Mouse (Mus musculus) lung, adult 2 months (tissue): Measurements from ENCODE around the gene Cdc20b. TPM values are rescaled to one million over a fixed set of nuclear protein-coding genes. Genes with fewer than 3 reads are reported as not detected.
"Not testable (repeated sequence)": the region's sequence is repeated elsewhere in the genome, so short reads cannot be mapped to it uniquely, and the experiment has no call there.

Experiments used
- DNase-seq: peaks from one replicate; pipeline ENCODE4 v3.0.0; 2022
- H3K4me1 ChIP-seq: fragments of 200-500 bp; 2 replicates; pipeline ENCODE4 v1.6.1; 2011; ENCODE audit warnings: low read length; ENCODE audit not compliant: control insufficient read depth, insufficient read depth
- H3K4me3 ChIP-seq: fragments of 200-500 bp; replicated peaks from 2 replicates; pipeline ENCODE3; 2011; ENCODE audit warnings: low read depth, mild to moderate bottlenecking, control low read depth, low read length; ENCODE audit errors: extremely low read depth
- CTCF ChIP-seq: fragments of 200-500 bp; IDR thresholded peaks from 2 replicates; pipeline ENCODE4 v1.5.1; 2011; ENCODE audit warnings: mild to moderate bottlenecking, low read length, control low read depth; ENCODE audit not compliant: insufficient read depth
- POLR2A ChIP-seq: fragments of 200-500 bp; IDR thresholded peaks from 2 replicates; pipeline ENCODE4 v1.6.1; 2011; ENCODE audit warnings: low read depth, mild to moderate bottlenecking, control low read depth, low read length, borderline replicate concordance; ENCODE audit errors: extremely low read depth
- WGBS: fragments of 180-500 bp; shearing (Covaris S2); methylation state at CpG from one replicate; pipeline ENCODE4 v1.1.7; 2018; 5-methylcytosine and 5-hydroxymethylcytosine counted together
- polyA plus RNA-seq: library from polyadenylated mRNA; depleted of rRNA; stranded (reverse); fragments of >200 nt; gene quantifications from 2 replicates; pipeline ENCODE4 v1.2.3, GENCODE M21; 2012

The Cdc20b gene
- polyA plus RNA-seq, 1 experiment, result 0.27 TPM

DNA sequence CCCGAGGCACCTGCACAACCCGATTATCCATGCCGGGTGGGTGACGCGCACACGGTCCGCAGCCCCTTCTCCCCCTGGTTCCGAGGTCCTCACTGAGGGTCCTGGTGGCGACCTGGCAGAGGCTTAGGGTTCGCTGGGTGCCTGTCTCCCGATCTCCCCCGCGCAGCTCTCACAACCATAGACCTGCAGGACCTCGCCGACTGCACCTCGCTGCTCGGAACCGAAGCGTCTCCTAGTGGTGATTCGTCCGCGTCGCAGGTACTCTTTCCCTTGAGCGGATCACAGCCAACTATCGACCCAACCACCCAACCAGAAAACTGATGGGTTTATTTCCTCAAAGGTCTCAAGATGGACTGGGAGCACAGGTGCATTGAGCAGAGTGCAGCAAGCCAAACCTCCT is 40.7 kb upstream of the Cdc20b start:
- DNase-seq, result peak; percentile 57
- H3K4me3 ChIP-seq, result no peak overlapping the region
- WGBS, result 1% methylated on average over 25 of the region's 25 CpGs
- H3K4me1 ChIP-seq, result peaks cover 10% of the 10 kb centered on the region; the same call in 1 of the 2 replicates
- TF ChIP-seq CTCF (peak; percentile 72), POLR2A (no peak)

DNA sequence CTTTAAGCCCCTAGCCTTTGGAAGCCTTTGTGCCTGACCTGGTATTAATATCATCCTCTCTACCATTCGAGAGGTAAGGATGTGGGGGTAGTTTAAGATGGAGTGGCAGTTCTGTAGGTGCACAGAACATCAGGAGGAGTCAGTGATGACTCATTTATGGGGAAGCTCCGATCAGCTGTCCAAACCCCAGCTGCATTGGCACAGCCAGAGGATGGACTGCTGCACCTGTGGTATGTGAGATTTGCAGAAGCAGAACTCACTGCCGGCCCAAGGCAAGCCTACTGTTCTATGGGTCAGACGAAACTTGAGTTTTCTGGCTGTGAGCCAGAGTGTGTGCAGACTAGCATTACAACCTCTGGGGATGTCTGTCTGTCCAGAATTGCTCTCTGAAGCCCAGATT is 38.5 kb upstream of the Cdc20b start:
- 0 out of 2 replicates have a peak, but pooled peaks cover 4% of the 10 kb centered on the region for H3K4me1 ChIP-seq
- no peak for TF ChIP-seq CTCF
- no peak for TF ChIP-seq POLR2A
- WGBS, result 42% methylated on average over 4 of the region's 4 CpGs
- no peak for DNase-seq
- no peak overlapping the region for H3K4me3 ChIP-seq

DNA sequence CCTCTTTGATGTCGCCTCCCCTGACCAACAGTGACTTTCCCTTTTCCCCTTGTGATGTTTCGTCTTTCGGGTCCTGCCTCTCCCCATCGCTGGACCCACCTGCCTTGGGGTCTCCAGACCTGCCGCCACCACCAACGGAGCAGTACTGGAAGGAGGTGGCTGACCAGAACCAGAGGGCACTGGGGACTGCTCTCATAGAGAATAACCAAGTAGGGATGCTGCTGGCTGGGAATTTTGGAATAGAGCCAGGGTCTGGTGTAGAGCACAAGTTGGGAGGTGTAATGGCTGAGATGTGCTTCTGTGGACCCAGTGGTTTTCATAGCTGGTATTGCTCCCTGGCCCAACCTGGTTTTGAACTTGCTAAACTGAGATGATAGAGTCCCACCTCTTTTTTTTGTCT is 37.5 kb upstream of the Cdc20b start:
- no peak for DNase-seq
- Histone ChIP-seq H3K4me3 (no peak overlapping the region), H3K4me1 (0 out of 2 replicates have a peak, but pooled peaks cover 4% of the 10 kb centered on the region)
- 76% methylated on average over 6 of the region's 6 CpGs for WGBS
- TF ChIP-seq CTCF (no peak), POLR2A (no peak)

DNA sequence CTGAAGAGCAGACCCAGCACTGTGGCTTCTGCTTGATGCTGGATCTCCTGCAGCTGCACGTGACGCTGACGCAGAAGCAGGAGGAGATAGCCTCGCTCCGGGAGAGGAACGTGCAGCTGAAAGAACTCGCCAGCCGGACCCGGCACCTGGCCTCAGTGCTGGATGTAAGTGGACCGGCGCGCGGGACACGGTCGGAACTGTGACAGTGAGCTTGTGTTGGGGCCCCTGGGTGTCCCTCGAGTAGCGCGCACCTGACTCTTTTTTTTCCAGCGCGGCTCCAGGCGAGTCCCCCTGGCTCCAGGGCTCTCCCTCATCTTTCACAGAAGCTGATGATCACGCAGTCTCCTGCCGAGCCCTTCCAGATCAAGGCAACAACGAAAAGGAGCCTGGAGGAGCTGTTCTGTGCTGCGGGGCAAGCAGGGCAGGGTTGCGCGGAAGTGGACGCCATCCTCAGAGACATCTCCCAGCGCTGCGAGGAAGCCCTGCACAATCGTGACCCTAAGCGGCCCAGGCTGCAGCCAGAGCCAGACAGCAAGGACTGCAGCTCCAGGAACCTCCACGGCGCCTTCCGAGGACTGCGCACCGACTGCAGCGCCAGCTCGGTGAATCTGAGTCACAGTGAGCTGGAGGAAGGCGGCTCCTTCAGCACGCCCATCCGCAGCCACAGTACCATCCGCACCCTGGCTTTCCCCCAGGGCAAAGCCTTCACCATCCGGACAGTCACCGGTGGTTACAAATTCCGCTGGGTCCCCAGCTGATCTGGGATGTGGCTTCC is 36.3 kb upstream of the Cdc20b start:
- H3K4me3 ChIP-seq, result peak overlapping the region; percentile 0
- H3K4me1 ChIP-seq, result 0 out of 2 replicates have a peak, but pooled peaks cover 4% of the 10 kb centered on the region
- under 1% methylated on average over 46 of the region's 46 CpGs for WGBS
- TF ChIP-seq POLR2A (peak; percentile 14; the same call in 1 of the 2 replicates), CTCF (no peak)
- peak; percentile 31 for DNase-seq

DNA sequence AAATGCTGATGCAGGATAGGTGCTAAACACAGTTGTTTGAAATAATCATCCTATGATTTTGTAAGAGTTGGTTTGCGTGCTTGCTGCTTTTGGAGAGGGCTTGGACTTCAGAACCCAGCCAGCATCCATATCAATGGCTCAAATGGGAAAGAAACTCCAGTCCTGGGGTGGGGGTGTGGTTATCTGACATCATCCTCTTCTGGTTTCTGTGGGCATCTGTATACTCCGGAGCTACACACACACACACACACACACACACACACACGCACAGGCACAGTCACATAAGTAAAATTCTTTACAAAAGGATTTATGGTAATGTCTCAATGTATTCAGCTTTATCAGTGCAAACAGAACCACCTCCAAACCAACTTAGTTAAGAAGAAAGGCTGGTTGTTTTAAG is 34.8 kb upstream of the Cdc20b start:
- DNase-seq, result no peak
- 69% methylated on average over 3 of the region's 3 CpGs for WGBS
- Histone ChIP-seq H3K4me3 (no peak overlapping the region), H3K4me1 (no peaks in the 10 kb centered on the region)
- no peak for TF ChIP-seq CTCF
- no peak for TF ChIP-seq POLR2A

DNA sequence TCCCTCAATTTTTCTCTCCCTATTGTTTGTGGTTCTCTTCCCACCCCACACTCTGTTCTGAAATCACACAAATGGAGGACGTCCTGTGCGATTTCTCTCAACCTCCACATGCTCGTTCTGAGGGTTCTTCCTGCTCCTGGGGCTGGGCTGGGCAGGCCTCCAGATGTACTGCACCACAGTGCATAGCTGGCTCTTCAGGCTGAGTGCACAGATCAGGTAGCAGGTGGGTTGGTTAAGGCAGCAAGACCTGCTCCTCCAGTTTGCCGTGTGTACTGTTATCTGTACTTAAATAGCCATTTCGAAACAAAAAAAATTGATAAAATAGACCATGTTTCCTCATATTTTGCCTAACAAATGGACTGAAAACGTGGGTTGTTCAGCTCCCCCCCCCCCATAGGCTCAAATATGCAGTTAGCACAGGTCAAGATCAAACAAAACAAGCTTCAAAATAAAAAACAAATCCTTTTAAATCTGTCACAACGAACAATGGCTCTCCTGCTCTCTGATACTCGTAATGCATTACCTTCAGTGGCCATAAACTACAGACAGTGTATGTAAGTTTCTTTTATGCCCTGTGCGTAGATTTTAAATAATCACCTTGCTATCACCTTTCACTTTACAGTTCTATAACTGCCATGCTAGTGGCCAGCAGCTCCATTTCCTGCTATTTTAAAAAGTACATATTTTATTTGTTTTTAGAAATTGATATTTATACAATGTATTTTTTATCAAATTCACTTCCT is 34.2 kb upstream of the Cdc20b start:
- no peak for TF ChIP-seq CTCF
- Histone ChIP-seq H3K4me3 (no peak overlapping the region), H3K4me1 (no peaks in the 10 kb centered on the region)
- peak; percentile 45 for DNase-seq
- WGBS, result 52% methylated on average over 9 of the region's 9 CpGs

DNA sequence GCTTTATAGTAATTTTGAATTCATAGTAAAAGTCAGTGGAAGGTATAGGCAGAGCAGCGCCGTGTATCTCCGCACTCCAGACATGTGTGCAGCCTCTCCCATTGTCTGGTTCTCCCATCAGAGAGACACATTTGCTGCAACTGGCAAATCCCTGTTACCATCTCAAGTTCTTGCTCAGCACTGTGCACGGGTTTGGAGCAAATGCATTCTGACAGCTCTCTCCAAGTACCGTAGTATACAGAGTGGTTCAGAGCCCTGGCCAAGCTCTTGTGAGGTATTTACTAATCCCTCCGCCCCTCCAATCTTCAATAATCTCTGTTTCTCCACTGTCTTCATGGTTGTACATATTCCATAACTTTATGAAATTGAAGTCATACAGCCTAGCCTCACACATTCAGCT is 22.2 kb upstream of the Cdc20b start:
- 55% methylated on average over 6 of the region's 6 CpGs for WGBS
- H3K4me3 ChIP-seq, result peak overlapping the region; percentile 90
- no peak for TF ChIP-seq CTCF
- no peak for TF ChIP-seq POLR2A

DNA sequence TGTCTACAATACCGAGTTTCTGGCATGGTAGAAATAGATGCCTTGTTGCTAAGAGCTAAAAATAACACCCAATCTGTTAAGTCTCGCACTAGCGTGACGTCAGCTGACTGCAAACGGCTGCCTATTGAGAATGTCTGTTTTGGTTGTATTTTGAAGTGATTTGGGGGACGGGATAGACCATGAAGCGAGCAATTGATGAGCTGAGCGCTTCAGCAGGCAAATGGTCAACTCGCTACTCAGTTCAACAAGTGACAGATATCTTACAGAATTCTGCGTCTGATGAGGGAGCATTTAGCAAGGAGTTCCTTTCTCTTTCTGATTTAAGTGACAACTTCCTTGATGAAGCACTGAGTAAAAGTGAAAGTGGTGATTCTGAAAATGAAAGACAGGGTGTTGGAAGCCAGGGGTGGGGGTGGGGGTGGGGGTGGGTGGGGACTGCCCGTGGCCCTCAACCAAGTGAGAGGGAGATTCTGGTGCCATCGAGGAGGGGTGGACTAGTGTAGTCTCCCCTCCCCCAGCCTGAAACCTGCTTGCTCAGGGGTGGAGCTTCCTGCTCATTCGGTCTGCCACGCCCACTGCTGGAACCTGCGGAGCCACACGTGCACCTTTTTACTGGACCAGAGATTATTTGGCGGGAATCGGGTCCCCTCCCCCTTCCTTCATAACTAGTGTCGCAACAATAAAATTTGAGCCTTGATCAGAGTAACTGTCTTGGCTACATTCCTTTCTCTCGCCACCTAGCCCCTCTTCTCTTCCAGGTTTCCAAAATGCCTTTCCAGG is 21.5 kb upstream of the Cdc20b start:
- not testable (repeated sequence) for DNase-seq, H3K4me1 ChIP-seq
- H3K4me3 ChIP-seq, result peak overlapping the region; percentile 90
- WGBS, result 16% methylated on average over 20 of the region's 20 CpGs

More for the DNA sequence above, 22.2 kb upstream of the Cdc20b start:
- DNase-seq, result no peak
- H3K4me1 ChIP-seq, result no peaks in the 10 kb centered on the region; the same call in none of the 2 replicates

DNA sequence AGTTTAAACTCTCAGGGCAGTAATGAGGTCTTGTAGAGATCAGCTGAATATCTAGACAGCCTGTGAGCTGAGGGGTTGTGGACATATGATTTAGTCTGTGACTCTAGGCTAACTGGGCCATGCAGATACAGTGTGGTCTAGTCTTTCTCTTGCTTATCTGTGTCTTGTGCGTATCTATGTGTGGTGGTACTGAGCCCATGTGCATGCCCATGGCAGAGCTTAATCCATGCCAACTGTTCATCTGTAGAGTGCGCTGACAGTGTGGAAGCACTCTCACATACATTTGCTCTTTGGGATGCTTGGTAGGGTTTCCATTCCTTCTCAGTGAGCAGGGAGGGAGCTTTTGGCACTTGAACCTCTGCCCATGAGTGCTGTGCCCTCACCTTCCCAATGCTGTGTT is 13.4 kb upstream of the Cdc20b start:
- Histone ChIP-seq H3K4me3 (no peak overlapping the region), H3K4me1 (0 out of 2 replicates have a peak, but pooled peaks cover 2% of the 10 kb centered on the region)
- no peak for DNase-seq
- WGBS, result 84% methylated on average over 2 of the region's 2 CpGs
- TF ChIP-seq POLR2A (no peak), CTCF (no peak)
